ENCODE assay signal across 8 mouse cellular contexts in genomic region chr14:45219281-45220089, GRCm38 (mm10). TPM values are rescaled to one million over a fixed set of nuclear protein-coding genes. Genes with fewer than 3 reads are reported as not detected.
DNase-seq lines count a peak whose midpoint lies in the region; ATAC-seq and TF ChIP-seq lines count a peak whose summit lies in the region.

Gpr137c (plus strand) TSS chr14:45219717.

- H3K4me3 ChIP-seq in erythroblast, embryonic 14.5 days (replicated peaks), result peak within 1 kb of the TSS; percentile 63
- peak within 1 kb of the TSS; percentile 79 for H3K4me3 ChIP-seq in heart, embryonic 10.5 days
- peak within 1 kb of the TSS; percentile 79 for H3K4me3 ChIP-seq in kidney, embryonic 14.5 days (ENCODE audit: low read length)
- H3K4me3 ChIP-seq in limb, embryonic 14.5 days (replicated peaks; ENCODE audit: low read length), result peak within 1 kb of the TSS; percentile 84
- peak within 1 kb of the TSS; percentile 84 for H3K4me3 ChIP-seq in midbrain, embryonic 16.5 days (ENCODE audit: low read depth, low read length)
- H3K4me3 ChIP-seq in spleen, adult 2 months (ENCODE audit: extremely low read depth, insufficient read depth, insufficient read length), result peak within 1 kb of the TSS; percentile 74

- H3K9ac ChIP-seq in kidney, embryonic 14.5 days (ENCODE audit: low read depth, low read length), result peak within 1 kb of the TSS; percentile 87
- peak within 1 kb of the TSS; percentile 76 for H3K9ac ChIP-seq in limb, embryonic 14.5 days (ENCODE audit: low read depth, low read length, severe bottlenecking)
- H3K9ac ChIP-seq in midbrain, embryonic 16.5 days (ENCODE audit: low read depth, low read length), result peak within 1 kb of the TSS; percentile 93

- H3K36me3 ChIP-seq in erythroblast, embryonic 14.5 days (ENCODE audit: control insufficient read depth), result no peaks in the 10 kb centered on the region
- H3K36me3 ChIP-seq in heart, embryonic 10.5 days, result no peaks in the 10 kb centered on the region
- H3K36me3 ChIP-seq in kidney, embryonic 14.5 days (ENCODE audit: control insufficient read depth, insufficient read depth, low read length), result no peaks in the 10 kb centered on the region
- H3K36me3 ChIP-seq in limb, embryonic 14.5 days (ENCODE audit: control insufficient read depth, insufficient read depth, low read length), result no peaks in the 10 kb centered on the region
- no peaks in the 10 kb centered on the region for H3K36me3 ChIP-seq in midbrain, embryonic 16.5 days (ENCODE audit: control insufficient read depth, insufficient read depth, low read length)
- no peaks in the 10 kb centered on the region for H3K36me3 ChIP-seq in spleen, adult 2 months (ENCODE audit: control insufficient read depth, insufficient read depth, low read length)

- peak; percentile 99 for ATAC-seq in kidney, embryonic 14.5 days (ENCODE audit: low FRiP score, low TSS enrichment)
- peak; percentile 99 for ATAC-seq in limb, embryonic 14.5 days (ENCODE audit: low FRiP score, low read depth)
- ATAC-seq in midbrain, embryonic 16.5 days, result peak; percentile 99

- H3K4me2 ChIP-seq in kidney, embryonic 14.5 days (replicated peaks; ENCODE audit: low read depth, low read length), result peak within 1 kb of the TSS; percentile 97
- peak within 1 kb of the TSS; percentile 86 for H3K4me2 ChIP-seq in limb, embryonic 14.5 days (replicated peaks; ENCODE audit: low read depth, low read length, severe bottlenecking)
- peak within 1 kb of the TSS; percentile 72 for H3K4me2 ChIP-seq in midbrain, embryonic 16.5 days (ENCODE audit: low read length)

- TF ChIP-seq CTCF in spleen, adult 2 months (IDR thresholded peaks at IDR 0.05; ENCODE audit: extremely low read depth, insufficient read depth, insufficient read length, insufficient replicate concordance), result no peak

- H3K27ac ChIP-seq in heart, embryonic 10.5 days, result peak within 1 kb of the TSS; percentile 92
- H3K27ac ChIP-seq in kidney, embryonic 14.5 days (ENCODE audit: low read depth, low read length), result peak within 1 kb of the TSS; percentile 86
- peak within 1 kb of the TSS; percentile 91 for H3K27ac ChIP-seq in limb, embryonic 14.5 days (replicated peaks; ENCODE audit: low read depth, low read length)
- peak within 1 kb of the TSS; percentile 97 for H3K27ac ChIP-seq in midbrain, embryonic 16.5 days (ENCODE audit: low read length)
- peak within 1 kb of the TSS; percentile 84 for H3K27ac ChIP-seq in spleen, adult 2 months (ENCODE audit: insufficient read depth, low read length)

- peaks cover 62% of the 10 kb centered on the region for H3K27me3 ChIP-seq in erythroblast, embryonic 14.5 days (ENCODE audit: control insufficient read depth)
- H3K27me3 ChIP-seq in heart, embryonic 10.5 days (ENCODE audit: insufficient read depth, poor library complexity, severe bottlenecking), result no peaks in the 10 kb centered on the region
- no peaks in the 10 kb centered on the region for H3K27me3 ChIP-seq in kidney, embryonic 14.5 days (ENCODE audit: control insufficient read depth, insufficient read depth, low read length)
- no peaks in the 10 kb centered on the region for H3K27me3 ChIP-seq in limb, embryonic 14.5 days (ENCODE audit: control insufficient read depth, insufficient read depth, low read length)
- H3K27me3 ChIP-seq in midbrain, embryonic 16.5 days (ENCODE audit: control insufficient read depth, insufficient read depth, low read depth, low read length), result no peaks in the 10 kb centered on the region
- H3K27me3 ChIP-seq in spleen, adult 2 months (ENCODE audit: control insufficient read depth, insufficient read depth, low read length), result no peaks in the 10 kb centered on the region

- TF ChIP-seq POLR2A in limb, embryonic 14.5 days (IDR thresholded peaks at IDR 0.05; ENCODE audit: borderline replicate concordance, extremely low read depth, insufficient read depth, insufficient read length), result peak; percentile 84; the same call in 1 of the 2 replicates
- TF ChIP-seq POLR2A in spleen, adult 2 months (IDR thresholded peaks at IDR 0.05; ENCODE audit: low read depth, low read length), result peak; percentile 52

- WGBS in heart, embryonic 10.5 days, result under 1% methylated on average over 85 of the region's 86 CpGs
- under 1% methylated on average over 79 of the region's 86 CpGs for WGBS in kidney, embryonic 14.5 days
- under 1% methylated on average over 46 of the region's 86 CpGs for WGBS in limb, embryonic 14.5 days
- WGBS in midbrain, embryonic 16.5 days, result under 1% methylated on average over 55 of the region's 86 CpGs
- under 1% methylated on average over 74 of the region's 86 CpGs for WGBS in spleen, adult 2 months

- peak; percentile 97 to 99 for DNase-seq in B cell, adult 2 months
- peak; percentile 100 for DNase-seq in brain, embryonic 18.5 days (ENCODE audit: low read depth, low spot score)
- peak; percentile 100 for DNase-seq in heart, embryonic 10.5 days (ENCODE audit: low spot score)
- peak; percentile 99 for DNase-seq in limb, embryonic 14.5 days (ENCODE audit: low spot score)
- peak; percentile 99 to 100 for DNase-seq in spleen, adult 2 months (ENCODE audit: low read depth in 1 of 2, low spot score in 2 of 2)

- H3K4me1 ChIP-seq in erythroblast, embryonic 14.5 days (ENCODE audit: control insufficient read depth), result peaks cover 23% of the 10 kb centered on the region
- 0 out of 2 replicates have a peak, but pooled peaks cover 3% of the 10 kb centered on the region for H3K4me1 ChIP-seq in heart, embryonic 10.5 days
- peaks cover 5% of the 10 kb centered on the region; the same call in 1 of the 2 replicates for H3K4me1 ChIP-seq in kidney, embryonic 14.5 days (ENCODE audit: control insufficient read depth, insufficient read depth, low read length)
- peaks cover 3% of the 10 kb centered on the region; the same call in 1 of the 2 replicates for H3K4me1 ChIP-seq in limb, embryonic 14.5 days (ENCODE audit: control insufficient read depth, insufficient read depth, low read length)
- H3K4me1 ChIP-seq in midbrain, embryonic 16.5 days (ENCODE audit: control insufficient read depth, insufficient read depth, low read length), result peaks cover 27% of the 10 kb centered on the region
- H3K4me1 ChIP-seq in spleen, adult 2 months (ENCODE audit: control insufficient read depth, insufficient read depth, insufficient read length), result peaks cover 4% of the 10 kb centered on the region; the same call in 1 of the 2 replicates

- H3K9me3 ChIP-seq in erythroblast, embryonic 14.5 days (ENCODE audit: control insufficient read depth, low read length), result peaks cover 11% of the 10 kb centered on the region; the same call in 1 of the 2 replicates
- H3K9me3 ChIP-seq in heart, embryonic 10.5 days, result no peaks in the 10 kb centered on the region
- H3K9me3 ChIP-seq in kidney, embryonic 14.5 days (ENCODE audit: control insufficient read depth, low read length), result no peaks in the 10 kb centered on the region
- no peaks in the 10 kb centered on the region for H3K9me3 ChIP-seq in limb, embryonic 14.5 days (ENCODE audit: control insufficient read depth, low read length)
- H3K9me3 ChIP-seq in midbrain, embryonic 16.5 days (replicated peaks; ENCODE audit: control insufficient read depth, low read length, poor library complexity, severe bottlenecking), result no peaks in the 10 kb centered on the region

RNA-seq across cellular contexts. Expression of gene Gpr137c, which starts in this region (rescaled TPM):
- polyA plus RNA-seq in erythroblast, embryonic 14.5 days (2012), result 0.15 TPM in 1 of 2 replicates, not detected in the other
- polyA plus RNA-seq in heart, embryonic 10.5 days (2016; fragmentation: Nextera tagmentation; extraction: Ambion mirVana), result 3.2 and 3.3 TPM in 2 replicates
- polyA plus RNA-seq in kidney, embryonic 14.5 days (2014; fragmentation: Nextera tagmentation; extraction: Ambion mirVana), result 2.3 and 3.9 TPM in 2 replicates
- polyA plus RNA-seq in limb, embryonic 14.5 days (2012; rRNA removed), result 8.9 and 11.6 TPM in 2 replicates
- polyA plus RNA-seq in limb, embryonic 14.5 days (2014; fragmentation: Nextera tagmentation; extraction: Ambion mirVana), result 2.8 and 5.1 TPM in 2 replicates
- 15.2 and 16.9 TPM in 2 replicates for polyA plus RNA-seq in midbrain, embryonic 16.5 days (2015; fragmentation: Nextera tagmentation; extraction: Ambion mirVana)
- 4.6 and 9.2 TPM in 2 replicates for polyA plus RNA-seq in spleen, adult 2 months (2012; rRNA removed)

Comparison
In these comparisons a context has a peak if more than half of its experiments do, and no peak if none do; other contexts are left out.
1. Peak in every context shown above with its lines: DNase-seq, ATAC-seq, H3K4me3 ChIP-seq and H3K27ac ChIP-seq.